Mouse (Mus musculus) heart, adult 2 months (tissue): ENCODE results near the gene Chchd5. TPM values are rescaled to one million over a fixed set of nuclear protein-coding genes. Genes with fewer than 3 reads are reported as not detected.

Experiments
- DNase-seq, 2 experiments: peaks; one replicate each; pipeline ENCODE4 v3.0.0; 2021
- H3K27ac ChIP-seq: fragments of 200-600 bp; 2 replicates; pipeline ENCODE4 v1.8.1; 2022
- H3K27me3 ChIP-seq: fragments of 200-500 bp; 2 replicates; pipeline ENCODE4 v1.6.1; 2012; ENCODE audit warnings: mild to moderate bottlenecking, low read length, inconsistent platforms, mixed read lengths; ENCODE audit not compliant: control insufficient read depth, insufficient read depth
- H3K36me3 ChIP-seq: fragments of 200-500 bp; 2 replicates; pipeline ENCODE4 v1.6.1; 2012; ENCODE audit warnings: low read length, inconsistent platforms; ENCODE audit not compliant: control insufficient read depth, insufficient read depth
- H3K4me1 ChIP-seq: fragments of 200-500 bp; 2 replicates; pipeline ENCODE4 v1.6.1; 2011; ENCODE audit warnings: low read length; ENCODE audit not compliant: control insufficient read depth, insufficient read depth
- H3K4me3 ChIP-seq: fragments of 200-600 bp; 2 replicates; pipeline ENCODE4 v1.8.1; 2022
- H3K79me2 ChIP-seq: fragments of 200-500 bp; replicated peaks from 2 replicates; pipeline ENCODE4 v1.6.1; 2012; ENCODE audit warnings: mild to moderate bottlenecking, inconsistent platforms, low read length, moderate library complexity, mixed read lengths; ENCODE audit not compliant: control insufficient read depth, insufficient read depth
- H3K9ac ChIP-seq: fragments of 200-500 bp; 2 replicates; pipeline ENCODE4 v1.6.1; 2012; ENCODE audit warnings: low read depth, mild to moderate bottlenecking, control low read depth, inconsistent platforms, low read length, mixed read lengths
- CTCF ChIP-seq: fragments of 200-600 bp; IDR thresholded peaks from 2 replicates; pipeline ENCODE4 v1.8.1; 2022; ENCODE audit warnings: antibody characterized with exemption, mild to moderate bottlenecking, moderate library complexity
- EP300 ChIP-seq: fragments of 200-500 bp; IDR thresholded peaks from 2 replicates; pipeline ENCODE4 v1.6.1; 2011; ENCODE audit warnings: low read depth, low read length, control low read depth; ENCODE audit not compliant: insufficient read depth
- POLR2A ChIP-seq: fragments of 200-500 bp; IDR thresholded peaks from 2 replicates; pipeline ENCODE4 v1.6.1; 2011; ENCODE audit warnings: mild to moderate bottlenecking, low read depth, low read length, control low read depth; ENCODE audit not compliant: insufficient read depth
- WGBS: fragments of 180-500 bp; shearing (Covaris S2); methylation state at CpG from one replicate; pipeline ENCODE4 v1.1.7; 2018; 5-methylcytosine and 5-hydroxymethylcytosine counted together
- intact Hi-C: fragments of 180-260 bp; cut with DNase I; formaldehyde crosslinking; loops from one replicate; pipeline ENCODE4 v1.15.1; 2025
- polyA plus RNA-seq: library from polyadenylated mRNA; depleted of rRNA; stranded (reverse); fragments of >200 nt; gene quantifications from 2 replicates; pipeline ENCODE4 v1.2.3, GENCODE M21; 2012
- total RNA-seq, 2 experiments: library from RNA; stranded (reverse); gene quantifications; 2 replicates each; pipeline ENCODE4 v1.2.3; 2021

Chchd5 gene
- total and polyA plus RNA-seq, 3 experiments, result 9.8 to 22.5 (median 10.3) TPM

DNA sequence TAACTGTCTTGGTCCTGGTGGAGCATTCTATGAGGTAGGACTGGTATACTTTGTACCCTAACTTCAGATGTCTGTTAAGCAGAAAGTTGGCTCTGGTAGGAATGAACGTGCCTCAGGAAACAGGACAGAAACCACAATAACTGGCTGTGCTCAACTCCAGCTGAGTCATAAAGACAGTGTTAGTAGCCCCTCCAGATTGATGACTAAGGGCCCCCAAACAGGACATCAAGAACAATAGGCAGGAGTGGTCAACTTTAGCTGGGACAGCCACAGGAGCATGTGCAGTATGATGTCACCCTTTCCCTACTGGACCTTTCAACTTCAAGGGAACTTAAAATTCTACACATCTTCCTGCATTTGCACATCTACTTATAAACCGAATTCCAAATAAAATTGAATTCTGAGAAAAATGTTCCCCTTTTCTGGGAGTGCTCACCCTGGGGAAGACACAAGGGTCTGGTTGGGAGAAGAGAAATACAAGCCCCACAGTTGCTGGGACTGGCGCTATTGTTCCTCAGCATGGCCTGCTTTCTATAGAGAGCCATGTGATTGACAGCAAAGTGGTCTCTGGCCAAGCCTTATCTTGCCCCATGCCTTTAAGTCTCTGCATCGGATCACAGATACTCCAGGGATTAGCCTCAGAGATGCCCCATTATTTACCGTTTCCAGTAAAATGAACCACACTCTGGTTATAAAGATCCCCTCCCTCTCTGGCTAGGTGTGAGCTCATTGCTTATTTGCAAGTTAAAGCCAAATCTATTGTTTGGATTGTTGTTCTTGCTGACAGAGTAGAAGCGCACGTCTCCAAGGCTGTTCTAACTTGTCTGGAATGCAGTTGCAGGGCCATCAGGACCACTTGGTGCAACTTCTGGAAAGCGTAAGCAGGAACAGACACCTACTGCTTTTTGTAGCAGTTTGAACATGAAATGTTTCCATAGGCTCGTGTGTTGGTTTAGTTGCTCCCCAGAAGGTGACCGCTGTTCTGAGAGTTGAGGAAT, 37.3 kb downstream of the Chchd5 start:
- no peak overlapping the region for H3K4me3 ChIP-seq
- no peak for TF ChIP-seq CTCF
- no peak for TF ChIP-seq EP300
- no peak for TF ChIP-seq POLR2A
- peak overlapping the region; percentile 48 for H3K27ac ChIP-seq
- no peaks in the 10 kb centered on the region for H3K27me3 ChIP-seq
- H3K4me1 ChIP-seq, result peaks cover 3% of the 10 kb centered on the region
- H3K79me2 ChIP-seq, result no peaks in the 10 kb centered on the region
- no peaks in the 10 kb centered on the region for H3K36me3 ChIP-seq
- intact Hi-C loops, result no loop called here
- H3K9ac ChIP-seq, result no peak overlapping the region
- no peak for DNase-seq
- WGBS, result 35% methylated on average over 10 of the region's 10 CpGs

DNA sequence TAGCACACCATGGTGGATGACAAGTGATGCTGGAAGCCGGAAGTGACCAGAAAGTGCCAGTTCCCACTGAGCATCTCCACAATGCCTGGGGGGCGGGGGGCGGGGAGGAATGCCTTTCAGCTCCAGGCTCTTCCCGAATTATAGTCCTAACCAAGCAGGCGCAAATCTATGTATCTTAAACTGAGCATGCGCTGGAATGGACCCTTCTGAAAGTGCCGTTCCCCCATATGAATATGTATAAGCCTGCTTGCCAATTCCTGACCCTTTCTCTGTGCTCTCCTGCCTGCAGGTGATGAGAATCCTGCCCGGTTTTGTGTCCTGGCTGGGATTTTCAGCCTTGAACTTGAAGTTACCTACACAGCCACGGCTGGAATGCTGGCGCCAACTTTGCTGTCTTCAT, 43.9 kb downstream of the Chchd5 start:
- Histone ChIP-seq H3K27ac (no peak overlapping the region), H3K4me3 (no peak overlapping the region), H3K9ac (no peak overlapping the region), H3K79me2 (no peaks in the 10 kb centered on the region), H3K36me3 (no peaks in the 10 kb centered on the region), H3K27me3 (no peaks in the 10 kb centered on the region), H3K4me1 (no peaks in the 10 kb centered on the region)
- WGBS, result 52% methylated on average over 10 of the region's 10 CpGs
- TF ChIP-seq CTCF (no peak), POLR2A (no peak), EP300 (no peak)
- peak in 1 of 2 experiments; percentile 6 for DNase-seq
- intact Hi-C loops, result loop anchor here (10.0 kb wide), 2 partner anchors 231 to 261 kb away; no protein-coding TSS in a partner anchor

DNA sequence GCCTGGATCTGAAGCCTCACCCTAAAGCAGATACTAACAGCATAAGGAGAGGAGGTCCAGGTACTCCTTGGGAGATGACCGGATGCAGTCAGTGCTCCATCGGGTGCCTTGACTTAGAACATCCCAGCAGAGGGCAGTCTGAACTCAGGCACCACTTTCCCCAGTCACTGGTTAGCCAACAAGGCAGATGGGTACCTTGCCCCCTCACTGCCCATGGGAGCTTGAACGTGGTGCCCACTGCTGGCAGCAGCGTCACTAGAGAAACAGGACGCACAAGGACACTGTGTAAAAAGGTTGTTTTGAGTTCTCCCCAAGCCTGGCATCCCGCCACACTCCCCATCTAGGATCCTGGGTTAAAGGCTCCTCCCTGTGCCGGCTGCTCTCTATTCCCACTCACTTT, 45.0 kb downstream of the Chchd5 start:
- Histone ChIP-seq H3K79me2 (no peaks in the 10 kb centered on the region), H3K27me3 (no peaks in the 10 kb centered on the region), H3K4me1 (no peaks in the 10 kb centered on the region), H3K27ac (peak overlapping the region; percentile 5), H3K36me3 (no peaks in the 10 kb centered on the region), H3K4me3 (no peak overlapping the region), H3K9ac (no peak overlapping the region)
- 17% methylated on average over 7 of the region's 7 CpGs for WGBS
- DNase-seq, result peak; percentile 58 to 62
- TF ChIP-seq EP300 (peak; percentile 87; the same call in 1 of the 2 replicates), POLR2A (no peak), CTCF (peak; percentile 86)
- intact Hi-C loops, result loop anchor here (1.0 to 10.0 kb wide), 3 partner anchors 84 to 260 kb away; no protein-coding TSS in a partner anchor

DNA sequence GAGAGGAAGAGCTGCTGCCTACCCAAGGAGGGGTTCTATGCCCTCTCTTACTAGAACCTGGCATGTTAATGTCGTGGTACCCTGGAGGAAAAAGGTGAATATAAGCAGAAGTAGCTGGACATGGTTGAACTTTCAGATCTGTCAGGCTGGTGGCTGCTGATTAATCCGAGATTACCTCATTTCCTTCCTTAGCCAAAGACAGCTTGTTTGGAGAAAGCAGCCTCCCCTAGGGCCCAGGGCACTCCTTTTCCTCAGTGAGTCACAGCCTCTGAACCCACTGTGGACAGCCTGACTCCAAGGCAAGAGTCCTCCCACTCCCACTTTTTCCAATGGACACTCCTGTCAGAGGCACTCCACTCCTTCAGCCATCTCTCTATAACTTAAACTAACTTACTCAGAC, 46.1 kb downstream of the Chchd5 start:
- Histone ChIP-seq H3K9ac (no peak overlapping the region), H3K4me1 (peaks cover 3% of the 10 kb centered on the region), H3K79me2 (no peaks in the 10 kb centered on the region), H3K27me3 (no peaks in the 10 kb centered on the region), H3K27ac (no peak overlapping the region), H3K36me3 (no peaks in the 10 kb centered on the region), H3K4me3 (no peak overlapping the region)
- WGBS, result 38% methylated on average over 2 of the region's 2 CpGs
- intact Hi-C loops, result loop anchor here (10.0 kb wide), 2 partner anchors 229 to 259 kb away; no protein-coding TSS in a partner anchor
- TF ChIP-seq POLR2A, result no peak
- no peak for TF ChIP-seq EP300
- TF ChIP-seq CTCF, result no peak
- peak; percentile 22 to 31 for DNase-seq

DNA sequence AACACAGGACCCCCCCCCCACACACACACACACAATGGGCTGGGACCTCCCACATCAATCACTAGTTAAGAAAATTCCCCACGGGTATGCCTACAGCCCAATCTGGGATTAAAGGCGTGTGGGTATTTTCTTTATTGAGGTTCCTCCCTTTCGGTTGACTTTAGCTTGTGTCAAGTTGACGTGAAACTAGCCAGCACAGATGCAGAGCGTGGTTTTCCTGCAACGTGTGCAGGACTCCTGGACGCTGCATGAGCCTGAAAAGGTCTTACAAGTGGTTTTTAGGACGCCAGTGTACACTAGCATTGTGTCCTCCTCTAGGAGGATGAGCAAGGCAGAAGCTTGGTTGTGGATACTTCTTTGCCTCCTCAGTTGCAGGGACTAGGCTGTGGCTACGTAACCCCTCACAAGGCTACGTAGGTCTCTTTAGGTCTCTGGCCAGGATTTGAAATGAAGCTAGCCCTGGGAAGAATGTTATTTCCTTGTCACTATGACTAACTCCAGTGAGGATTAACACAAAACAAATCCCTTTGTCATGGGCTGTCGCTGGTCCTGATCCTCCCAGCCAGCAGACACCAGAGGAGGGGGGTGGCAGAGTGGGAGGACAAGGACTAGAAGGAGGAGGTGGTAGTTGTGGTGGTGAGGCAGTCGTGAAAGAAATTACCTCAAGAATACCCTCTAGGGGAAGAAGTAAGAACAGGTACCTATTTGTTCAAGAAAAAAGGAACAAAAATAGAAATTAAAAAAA, 47.3 kb downstream of the Chchd5 start:
- no peaks in the 10 kb centered on the region for H3K27me3 ChIP-seq

More for the DNA sequence above, 47.3 kb downstream of the Chchd5 start:
- TF ChIP-seq EP300 (no peak), POLR2A (no peak), CTCF (no peak)
- Histone ChIP-seq H3K79me2 (no peaks in the 10 kb centered on the region), H3K9ac (no peak overlapping the region), H3K4me3 (no peak overlapping the region), H3K4me1 (peaks cover 3% of the 10 kb centered on the region), H3K36me3 (no peaks in the 10 kb centered on the region), H3K27ac (no peak overlapping the region)
- intact Hi-C loops, result loop anchor here (10.0 kb wide), 2 partner anchors 228 to 258 kb away; no protein-coding TSS in a partner anchor
- peak in 1 of 2 experiments; percentile 8 for DNase-seq
- WGBS, result 77% methylated on average over 12 of the region's 12 CpGs
